Mouse (Mus musculus) cortical plate, adult 2 months (tissue): ENCODE data around the gene Iba57. TPM values are rescaled to one million over a fixed set of nuclear protein-coding genes. Genes with fewer than 3 reads are reported as not detected.

ENCODE experiments used
- H3K27ac ChIP-seq: fragments of 200-500 bp; 2 replicates; pipeline ENCODE4 v1.5.1; 2012; ENCODE audit warnings: low read length, control low read depth, inconsistent platforms; ENCODE audit not compliant: insufficient read depth
- H3K4me1 ChIP-seq: fragments of 200-500 bp; 2 replicates; pipeline ENCODE4 v1.6.1; 2011; ENCODE audit warnings: low read length; ENCODE audit not compliant: control insufficient read depth, insufficient read depth
- H3K4me3 ChIP-seq: fragments of 200-500 bp; 2 replicates; pipeline ENCODE4 v1.5.1; 2011; ENCODE audit warnings: mild to moderate bottlenecking, low read length, control low read depth; ENCODE audit not compliant: insufficient read depth
- CTCF ChIP-seq: fragments of 200-500 bp; IDR thresholded peaks from 2 replicates; pipeline ENCODE4 v1.5.1; 2011; ENCODE audit warnings: mild to moderate bottlenecking, control low read depth, low read length; ENCODE audit not compliant: insufficient read depth; ENCODE audit errors: extremely low read depth
- POLR2A ChIP-seq: fragments of 200-500 bp; IDR thresholded peaks from 2 replicates; pipeline ENCODE4 v1.6.1; 2011; ENCODE audit warnings: mild to moderate bottlenecking, low read length, control low read depth; ENCODE audit not compliant: insufficient read depth; ENCODE audit errors: extremely low read depth
- polyA plus RNA-seq: library from polyadenylated mRNA; depleted of rRNA; stranded (reverse); fragments of >200 nt; gene quantifications from 2 replicates; pipeline ENCODE4 v1.2.3, GENCODE M21; 2012

The Iba57 gene
- polyA plus RNA-seq, 1 experiment, result 5.0 TPM

DNA sequence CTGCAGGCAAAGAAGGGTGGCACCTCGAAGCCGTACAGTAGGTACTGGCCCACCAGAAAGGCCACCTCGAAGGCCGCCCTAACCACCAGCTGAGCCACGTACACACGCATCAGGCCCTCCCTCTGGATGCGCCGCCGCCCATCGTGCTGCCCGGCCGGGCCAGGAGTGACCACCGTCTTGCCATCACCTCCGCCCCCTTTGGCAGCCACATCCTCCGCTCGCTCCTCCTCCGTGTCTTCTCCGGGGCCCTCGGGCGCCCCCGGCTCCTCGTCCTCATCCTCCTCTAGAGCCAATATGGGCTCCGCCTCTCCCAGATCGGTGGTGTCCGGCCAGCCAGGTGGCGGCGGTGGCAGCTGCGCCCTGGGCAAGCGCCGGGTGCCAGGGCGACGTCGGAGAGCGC is 13.4 kb upstream of the Iba57 start:
- H3K4me3 ChIP-seq, result no peak overlapping the region
- TF ChIP-seq POLR2A, result no peak
- TF ChIP-seq CTCF, result no peak
- no peak overlapping the region for H3K27ac ChIP-seq
- no peaks in the 10 kb centered on the region for H3K4me1 ChIP-seq

DNA sequence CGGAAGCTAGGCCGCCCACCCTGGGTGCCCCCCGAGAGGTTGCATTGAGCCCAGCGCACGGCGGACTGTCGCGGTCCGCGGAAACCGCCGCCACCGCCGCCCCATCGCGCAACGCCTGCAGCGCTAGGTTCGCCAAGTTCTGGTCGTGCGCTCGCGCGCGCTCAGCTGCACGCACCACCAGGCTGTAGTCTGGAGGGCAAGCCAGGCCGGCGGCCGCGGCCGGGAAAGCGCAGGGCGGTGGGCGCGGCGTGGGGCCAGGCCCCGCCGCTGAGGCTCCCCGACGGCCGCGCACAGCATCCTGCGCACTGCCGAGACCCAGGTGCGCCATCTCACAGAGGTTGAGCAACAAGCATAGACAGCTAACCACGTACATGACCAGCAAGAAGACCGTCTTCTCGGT is 12.9 kb upstream of the Iba57 start:
- no peaks in the 10 kb centered on the region for H3K4me1 ChIP-seq

DNA sequence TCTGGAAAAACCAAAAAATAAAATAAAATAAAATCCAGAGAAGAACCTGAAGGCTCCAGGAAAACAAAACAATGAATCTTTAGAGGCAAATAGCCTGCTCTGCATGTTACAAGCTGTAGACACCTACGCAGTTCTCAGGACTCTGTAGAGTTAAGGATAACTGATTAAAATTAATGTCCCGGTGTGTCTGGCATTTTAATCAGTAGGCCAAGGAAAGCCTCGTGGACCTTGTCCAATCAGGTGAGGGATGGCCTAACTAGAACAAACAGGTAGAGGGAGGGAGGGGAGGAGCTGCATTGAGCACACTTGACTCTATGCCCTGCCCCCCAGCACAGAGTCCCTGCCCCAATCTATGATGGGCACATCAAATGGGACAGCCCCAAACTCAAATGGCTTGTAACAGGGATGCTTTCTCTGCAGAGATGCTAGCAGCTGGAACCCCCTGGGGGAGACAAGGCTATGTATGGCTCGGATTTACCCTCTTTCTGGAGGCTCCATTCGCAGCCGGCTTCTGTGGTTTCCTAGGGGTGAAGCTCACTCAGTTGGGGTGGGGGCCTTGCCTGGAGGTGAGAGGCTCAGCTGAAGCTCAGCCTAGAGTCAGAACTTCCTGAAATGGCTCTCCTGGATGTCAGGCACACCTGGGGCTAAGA is 10.8 kb upstream of the Iba57 start:
- H3K4me1 ChIP-seq, result no peaks in the 10 kb centered on the region
- no peak overlapping the region for H3K4me3 ChIP-seq
- TF ChIP-seq CTCF, result no peak
- no peak for TF ChIP-seq POLR2A
- no peak overlapping the region for H3K27ac ChIP-seq

More for the DNA sequence above, 12.9 kb upstream of the Iba57 start:
- no peak for TF ChIP-seq POLR2A
- TF ChIP-seq CTCF, result no peak
- no peak overlapping the region for H3K4me3 ChIP-seq
- H3K27ac ChIP-seq, result no peak overlapping the region

DNA sequence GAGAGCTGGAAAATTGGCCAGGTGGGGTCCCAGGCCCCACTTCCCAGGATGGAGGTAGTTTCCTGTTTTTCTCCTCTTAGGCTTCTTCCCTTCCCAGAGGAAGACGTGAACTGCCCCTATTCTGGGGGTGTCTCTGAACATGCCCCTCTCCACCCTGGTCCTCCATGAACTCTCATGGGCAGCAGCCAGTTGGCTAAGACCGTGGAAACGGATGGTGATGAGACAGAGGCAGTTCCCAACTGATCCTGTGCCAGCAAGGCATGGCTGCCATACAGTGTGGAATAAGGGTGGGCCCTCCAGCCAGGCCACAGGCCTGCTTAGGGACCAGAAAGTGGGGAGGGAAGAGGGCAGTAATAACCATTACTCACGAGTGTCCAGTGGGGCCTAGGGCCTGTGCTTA is 7.0 kb upstream of the Iba57 start:
- no peak overlapping the region for H3K27ac ChIP-seq
- no peaks in the 10 kb centered on the region for H3K4me1 ChIP-seq
- no peak overlapping the region for H3K4me3 ChIP-seq
- no peak for TF ChIP-seq POLR2A
- no peak for TF ChIP-seq CTCF

DNA sequence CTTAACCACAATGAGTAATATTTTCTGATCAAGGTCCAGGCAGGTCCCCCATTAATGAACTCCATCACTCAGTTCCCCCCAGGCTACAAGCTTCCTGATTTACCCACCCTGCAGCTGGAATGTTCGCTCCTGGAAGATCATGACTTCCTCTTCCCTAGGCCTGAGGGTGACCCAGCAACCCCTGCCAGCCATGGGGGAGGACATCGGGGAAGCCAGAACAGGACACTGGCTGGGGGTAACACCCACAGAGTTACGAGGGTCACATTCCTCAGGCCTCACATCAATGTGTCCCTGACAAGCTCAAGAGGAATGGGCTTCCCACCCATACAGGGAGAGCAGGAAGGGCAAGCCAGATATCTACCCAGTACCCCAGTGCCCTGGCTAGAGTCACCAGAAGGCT is 6.3 kb upstream of the Iba57 start:
- Histone ChIP-seq H3K4me1 (no peaks in the 10 kb centered on the region), H3K27ac (no peak overlapping the region), H3K4me3 (no peak overlapping the region)
- TF ChIP-seq CTCF (no peak), POLR2A (no peak)

DNA sequence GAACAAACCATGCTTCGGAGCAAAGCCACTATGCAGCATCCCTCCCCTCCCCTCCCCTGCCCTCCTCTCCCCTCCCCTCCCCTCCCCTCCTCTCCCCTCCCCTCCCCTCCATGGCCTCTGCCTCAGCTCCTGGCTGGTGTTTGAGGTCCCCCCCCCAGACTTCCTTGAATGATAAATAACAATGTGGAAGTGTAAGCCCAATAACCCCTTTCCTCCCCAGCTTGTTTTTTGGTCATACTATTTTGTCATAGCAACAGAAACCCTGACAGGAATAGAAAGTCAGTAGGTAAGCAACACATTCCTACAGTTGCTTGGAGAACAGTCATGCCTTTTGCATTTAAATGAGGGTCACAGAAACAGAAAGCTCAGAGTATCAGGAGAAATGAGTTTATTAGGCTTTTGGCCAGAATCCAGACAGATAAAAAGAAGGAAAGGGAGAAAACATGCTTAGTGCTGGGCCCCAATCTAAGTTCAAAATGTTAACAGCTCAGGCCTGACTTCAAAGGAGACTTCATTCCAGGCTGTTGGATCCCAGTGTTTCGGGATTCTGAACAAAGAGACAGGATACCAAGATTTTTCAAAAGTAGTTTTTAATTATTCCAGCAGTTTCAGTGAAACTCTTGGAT is 2.2 kb upstream of the Iba57 start:
- Histone ChIP-seq H3K4me3 (no peak overlapping the region), H3K4me1 (peaks cover 4% of the 10 kb centered on the region; the same call in 1 of the 2 replicates), H3K27ac (no peak overlapping the region)
- TF ChIP-seq CTCF (no peak), POLR2A (no peak)

DNA sequence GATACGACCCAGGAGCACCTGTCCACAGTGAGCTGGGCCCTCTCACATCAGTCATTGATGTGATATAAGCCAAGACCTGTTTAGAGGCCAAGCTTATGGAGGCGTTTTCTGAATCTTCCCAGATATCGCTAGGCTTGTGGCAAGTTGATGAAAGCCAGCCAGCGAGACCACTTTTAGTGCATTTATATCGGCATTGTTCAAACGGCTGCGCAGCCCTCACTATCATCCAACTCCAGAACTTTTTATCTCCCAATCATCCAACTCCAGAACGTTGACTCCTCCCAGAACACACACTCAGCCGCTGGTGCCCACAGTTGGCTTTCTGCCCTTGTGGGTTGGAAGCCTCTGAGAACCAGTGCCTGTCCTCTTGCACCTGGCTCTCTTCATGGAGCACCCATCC is 845 bp upstream of the Iba57 start:
- TF ChIP-seq POLR2A (no peak), CTCF (no peak)
- Histone ChIP-seq H3K27ac (no peak overlapping the region), H3K4me3 (no peak overlapping the region), H3K4me1 (peaks cover 4% of the 10 kb centered on the region; the same call in 1 of the 2 replicates)

DNA sequence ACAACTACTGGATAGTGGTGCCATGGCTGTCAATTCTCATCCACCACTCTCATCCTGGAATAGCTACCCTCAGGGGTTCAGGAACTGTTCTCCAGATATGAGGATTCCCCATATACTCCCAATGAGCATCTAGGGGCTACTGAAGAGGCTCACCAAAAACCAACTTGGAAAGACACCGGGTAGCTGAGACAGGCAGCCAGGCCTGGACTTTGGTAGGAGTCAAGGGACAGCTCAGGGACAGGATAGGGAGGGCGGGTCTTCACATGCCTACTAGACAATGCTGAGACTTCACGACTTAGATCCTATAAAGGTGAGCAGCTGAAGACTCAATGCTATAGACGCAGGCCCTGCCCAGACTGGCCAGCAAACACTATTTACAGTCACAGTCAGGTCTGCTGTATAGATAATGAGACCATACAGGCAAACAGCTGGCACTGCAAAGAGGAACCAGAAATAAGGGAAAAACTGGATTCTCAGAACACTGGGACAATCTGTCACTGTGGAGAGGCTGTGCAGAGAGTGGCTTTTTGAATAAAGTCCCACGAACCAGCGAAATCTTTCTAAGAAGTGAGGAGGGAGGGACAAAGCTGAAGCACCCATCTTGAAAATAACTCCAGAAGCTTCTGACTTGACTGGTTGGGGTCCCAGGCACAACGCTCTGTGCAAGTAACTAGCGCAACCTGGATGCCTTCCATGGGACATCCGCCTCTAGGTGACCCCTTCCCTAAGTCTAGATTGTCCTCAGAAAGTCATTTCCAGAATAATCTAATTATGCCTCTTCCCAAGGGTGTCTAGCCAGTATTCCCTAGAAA is 890 bp downstream of the Iba57 start:
- no peak for TF ChIP-seq POLR2A
- H3K27ac ChIP-seq, result peak overlapping the region; percentile 27; the same call in 1 of the 2 replicates
- H3K4me3 ChIP-seq, result peak overlapping the region; percentile 47
- peaks cover 4% of the 10 kb centered on the region; the same call in 1 of the 2 replicates for H3K4me1 ChIP-seq

DNA sequence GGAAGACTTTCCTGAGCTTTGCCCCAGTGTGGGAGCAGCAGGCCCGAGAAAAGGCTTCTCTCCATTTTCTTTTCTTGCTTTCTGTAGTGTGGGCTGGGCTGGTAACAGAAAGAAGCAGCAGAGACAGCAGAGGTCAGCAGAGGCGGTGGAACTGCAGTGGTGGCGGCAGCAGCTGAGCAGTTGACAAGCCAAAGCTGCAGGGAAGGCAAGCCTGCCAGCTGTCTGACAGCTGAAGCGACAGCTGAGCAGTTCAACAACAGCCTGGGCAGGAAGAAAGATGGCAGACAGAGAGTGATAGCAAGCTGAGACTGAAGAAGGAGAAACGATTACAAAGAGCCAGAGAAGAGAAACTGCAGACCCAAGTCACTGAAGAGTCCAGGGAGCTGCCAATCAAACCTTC is 2.1 kb downstream of the Iba57 start:
- Histone ChIP-seq H3K27ac (no peak overlapping the region), H3K4me3 (no peak overlapping the region), H3K4me1 (peaks cover 4% of the 10 kb centered on the region; the same call in 1 of the 2 replicates)
- TF ChIP-seq POLR2A (no peak), CTCF (no peak)
